Mouse (Mus musculus) left cerebral cortex, adult 8-10 months (tissue): Measurements from ENCODE around the gene Gna13. TPM values are rescaled to one million over a fixed set of nuclear protein-coding genes. Genes with fewer than 3 reads are reported as not detected.

Experiments used
- DNase-seq, 2 experiments: peaks; one replicate each; pipeline ENCODE4 v3.0.0; 2022; ENCODE audit warnings: low spot score in 2 of 2
- total RNA-seq, 4 experiments: library from RNA; stranded (reverse); gene quantifications; 2 replicates each; pipeline ENCODE4 v1.2.4; 2022

Gna13 gene
- total RNA-seq, 4 experiments from 2014 or later, result 51.9 to 58.1 (median 54.0) TPM

DNA sequence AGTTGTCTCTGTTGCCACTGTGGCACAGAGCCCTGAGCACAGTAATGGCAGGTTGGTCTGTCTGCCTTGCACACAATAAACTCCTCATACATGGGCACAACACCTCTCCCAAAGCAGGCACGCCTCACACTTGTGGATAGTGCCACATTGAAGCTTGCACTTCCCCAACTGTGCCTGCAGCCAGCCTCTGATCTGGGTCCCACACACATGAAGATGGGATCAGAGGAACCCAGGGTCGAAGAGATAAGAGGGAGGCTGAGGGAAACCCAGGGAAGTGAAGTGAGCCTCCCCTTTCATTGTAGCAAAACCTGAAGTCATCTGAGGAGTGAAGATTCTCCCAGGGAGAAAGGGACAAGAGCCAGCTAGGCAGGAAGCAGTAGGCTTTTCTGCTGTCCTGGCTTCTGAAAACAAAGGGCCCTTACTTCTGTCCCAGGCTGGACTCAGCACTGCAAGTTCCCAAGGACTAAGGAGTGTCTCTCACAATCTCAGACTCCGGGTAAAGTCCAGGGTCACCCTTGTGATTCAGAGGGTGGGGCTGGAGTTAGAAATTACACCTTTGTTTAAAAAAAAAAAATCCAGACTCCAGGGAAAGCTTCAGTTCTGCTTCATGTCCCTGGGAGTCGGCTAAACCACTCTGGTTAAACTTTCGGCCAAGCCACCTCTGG, 12.8 kb upstream of the Gna13 start:
- DNase-seq, result no peak

DNA sequence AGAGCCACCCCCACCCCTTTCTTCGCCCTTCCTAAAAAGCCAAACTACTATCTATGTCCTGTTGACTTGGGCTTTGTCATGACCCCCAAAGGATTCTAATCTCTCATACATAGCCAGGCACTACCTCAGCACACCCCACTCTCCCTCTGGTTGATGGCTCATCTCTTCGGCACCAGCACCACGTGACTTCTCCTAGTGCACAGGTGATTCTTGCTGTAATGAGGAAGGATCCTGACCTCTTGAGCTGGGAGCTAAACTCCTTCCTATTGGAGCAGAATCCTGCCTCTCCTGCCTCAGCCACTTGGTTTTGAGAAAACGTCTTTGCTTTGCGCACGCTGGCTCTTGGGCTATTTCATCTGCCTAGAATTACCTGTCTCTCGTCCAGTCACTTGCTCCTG, 12.3 kb upstream of the Gna13 start:
- DNase-seq, result no peak

DNA sequence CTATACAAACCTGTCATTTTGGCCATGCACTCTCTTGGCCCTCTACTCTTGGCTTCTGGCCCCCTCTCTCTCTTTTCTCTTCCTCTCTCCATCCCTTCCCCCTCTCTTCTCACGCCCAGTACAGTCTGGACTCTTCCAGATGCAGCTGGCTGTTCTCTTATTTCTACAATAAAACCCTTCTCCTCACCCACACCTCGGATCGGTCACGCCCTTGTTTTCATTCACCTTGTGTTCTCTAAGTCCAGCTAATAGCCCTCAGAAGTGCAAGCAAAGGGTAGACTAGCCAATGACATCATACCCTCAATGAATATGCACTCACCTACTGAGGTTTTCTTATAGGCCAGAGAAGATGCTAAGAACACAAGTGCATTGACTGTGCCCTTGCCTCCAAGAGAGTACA, 11.1 kb upstream of the Gna13 start:
- DNase-seq, result no peak

DNA sequence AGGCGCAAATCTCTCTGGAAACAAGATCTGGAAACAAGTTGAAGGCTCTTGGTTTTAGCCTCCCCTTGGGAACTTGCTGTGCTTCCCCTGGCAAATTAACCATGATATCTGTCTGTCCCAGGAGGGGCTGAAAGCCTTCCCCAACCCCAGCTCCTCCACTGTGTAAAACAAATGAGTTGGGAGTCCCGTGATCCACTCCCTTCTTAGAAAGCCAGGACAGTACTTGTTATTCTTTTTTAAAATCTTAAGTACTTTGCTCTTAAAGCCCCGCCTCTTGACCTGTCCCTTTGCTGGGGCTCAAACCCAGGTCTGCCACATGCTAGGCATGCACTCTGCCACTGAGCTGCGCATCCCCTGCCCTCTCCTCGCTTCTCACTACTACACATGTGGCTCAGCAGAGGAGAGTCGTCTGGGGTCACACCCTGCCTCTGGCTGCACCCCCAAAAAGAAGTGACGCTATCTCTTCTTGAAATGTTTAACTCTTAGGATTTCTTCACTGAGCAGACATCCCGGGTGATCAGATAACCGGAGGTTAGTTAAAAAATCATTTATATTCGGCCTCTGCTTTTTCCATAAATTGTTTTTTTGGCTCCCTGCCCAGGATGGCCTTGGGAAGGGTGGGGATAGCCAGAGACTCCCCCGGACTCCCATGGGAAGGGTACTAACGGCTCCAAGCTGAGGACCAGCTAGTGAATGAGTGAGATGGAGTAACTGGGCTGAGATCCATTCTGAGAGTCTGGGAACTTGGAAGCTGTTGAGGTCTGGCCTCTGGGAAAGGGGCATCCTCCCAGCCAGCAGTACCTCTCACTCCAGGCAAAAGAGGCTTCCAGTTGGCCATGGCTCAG, 9.0 kb upstream of the Gna13 start:
- no peak for DNase-seq

DNA sequence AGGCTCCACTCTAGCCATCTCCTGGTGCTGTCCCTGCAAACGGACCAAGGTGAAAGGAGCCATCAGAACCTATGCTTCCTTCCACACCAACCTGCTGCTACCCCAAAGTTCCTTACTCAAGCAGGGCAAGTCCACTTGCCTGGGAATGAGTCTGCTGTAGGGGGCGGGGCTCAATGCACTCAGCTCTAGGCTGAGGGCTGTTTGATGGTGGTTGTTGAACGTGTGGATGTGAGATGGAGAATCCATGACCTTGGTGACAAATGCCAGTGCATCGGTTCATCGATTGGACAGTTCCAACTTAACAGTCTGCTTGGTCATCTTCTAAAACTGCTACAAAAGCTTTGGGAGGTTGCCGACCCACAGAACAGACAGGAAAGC, 8.4 kb upstream of the Gna13 start:
- DNase-seq, result no peak

DNA sequence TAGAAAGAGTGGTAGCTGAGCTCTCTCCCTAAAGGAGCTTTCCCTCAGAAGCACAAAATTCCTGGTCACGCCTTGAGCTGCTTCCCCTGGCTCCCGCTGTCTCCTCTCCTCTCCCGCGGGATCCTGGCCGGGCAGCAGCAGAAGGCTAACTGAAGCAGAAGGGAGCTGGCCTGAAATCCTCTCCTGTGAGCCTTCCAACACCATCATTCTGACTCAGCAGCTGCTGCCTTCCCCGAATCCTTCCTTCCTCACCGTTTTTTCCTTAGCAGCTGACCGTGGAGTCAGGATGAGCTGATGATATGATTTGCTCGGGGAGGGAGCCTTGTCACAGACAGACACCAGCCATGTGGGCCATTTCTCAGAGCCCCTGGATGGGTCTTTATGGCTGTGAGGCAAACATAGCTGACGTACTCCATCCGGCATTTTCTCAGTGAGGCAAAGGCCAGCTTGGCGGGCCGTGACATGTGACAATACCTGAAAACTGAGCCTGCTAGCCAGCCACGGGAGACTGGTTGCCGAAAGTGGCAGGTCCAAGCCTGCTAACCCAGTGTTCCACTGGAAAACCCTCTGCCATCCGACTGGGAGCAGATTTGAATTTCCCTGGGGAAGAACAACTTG, 6.8 kb upstream of the Gna13 start:
- DNase-seq, result no peak

DNA sequence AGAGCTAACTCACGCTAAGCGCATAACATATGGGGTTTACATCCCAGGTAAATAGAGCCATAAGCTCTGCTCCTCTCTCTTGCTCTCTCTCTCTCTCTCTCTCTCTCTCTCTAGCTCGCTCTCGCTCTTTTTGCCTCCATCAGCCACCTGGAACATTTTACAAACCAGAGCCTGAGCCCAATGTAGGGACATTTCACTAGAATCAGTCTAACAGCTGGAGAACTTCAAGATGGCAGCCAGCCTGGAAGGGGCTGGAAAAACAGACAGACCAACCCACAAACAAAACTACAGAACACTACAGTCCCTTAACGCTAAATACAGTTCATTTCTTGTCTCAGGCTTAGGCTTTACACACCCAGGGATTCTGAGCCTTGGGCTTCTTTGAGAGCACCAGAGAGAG, 5.5 kb upstream of the Gna13 start:
- no peak for DNase-seq

DNA sequence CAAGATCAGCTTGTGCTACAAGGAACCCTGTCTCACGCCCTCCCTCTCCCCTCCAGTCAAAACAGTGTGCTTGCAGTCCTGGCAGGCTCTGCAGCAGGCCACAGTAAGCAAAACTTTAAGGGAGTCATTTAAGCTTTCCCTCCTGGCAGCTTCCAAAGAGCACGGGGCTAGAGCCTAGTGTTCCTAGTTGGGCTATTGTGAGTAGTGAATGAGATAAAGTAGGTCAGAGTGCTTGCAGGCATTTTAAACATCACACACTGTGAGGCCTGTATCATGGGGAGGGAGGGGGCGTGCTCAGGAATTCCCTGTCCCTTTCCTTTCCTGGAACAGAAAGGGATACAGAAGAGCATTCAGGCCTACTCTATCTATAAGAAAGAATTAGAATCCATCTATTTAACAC, 4.1 kb upstream of the Gna13 start:
- peak in 1 of 2 experiments; percentile 62 for DNase-seq

DNA sequence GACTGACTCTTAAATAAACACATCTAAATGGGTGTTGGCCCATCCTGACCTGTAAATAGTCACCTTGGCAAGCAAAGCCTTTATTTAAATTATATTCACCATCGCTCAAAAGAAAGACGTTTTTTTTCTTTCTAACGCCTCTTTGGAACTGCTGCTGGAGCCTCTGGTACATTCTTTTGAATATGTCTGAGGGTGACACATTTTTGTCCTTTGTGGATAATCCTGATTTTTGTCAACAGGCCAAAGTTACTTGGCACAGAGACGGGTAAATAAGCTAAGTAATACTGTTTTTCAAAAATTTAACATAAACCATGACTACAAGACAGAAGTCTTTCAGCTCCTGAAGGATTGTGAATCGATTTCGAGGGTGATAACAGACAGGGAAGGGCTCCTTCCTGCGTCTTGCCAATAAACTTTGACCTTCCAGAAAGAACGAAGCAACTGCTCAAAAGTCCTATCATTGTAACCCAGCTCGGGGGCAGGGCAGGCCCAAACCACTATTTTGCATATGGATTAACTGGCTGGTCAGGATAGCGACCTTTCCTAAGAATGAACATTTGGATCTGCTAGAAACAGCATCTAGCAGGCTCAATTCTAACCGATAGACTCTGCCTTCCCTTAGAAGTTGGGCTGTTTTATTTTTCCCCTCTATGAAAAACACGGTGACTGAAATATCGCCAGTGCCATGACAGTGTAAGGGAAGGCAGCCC, 3.4 kb upstream of the Gna13 start:
- no peak for DNase-seq

DNA sequence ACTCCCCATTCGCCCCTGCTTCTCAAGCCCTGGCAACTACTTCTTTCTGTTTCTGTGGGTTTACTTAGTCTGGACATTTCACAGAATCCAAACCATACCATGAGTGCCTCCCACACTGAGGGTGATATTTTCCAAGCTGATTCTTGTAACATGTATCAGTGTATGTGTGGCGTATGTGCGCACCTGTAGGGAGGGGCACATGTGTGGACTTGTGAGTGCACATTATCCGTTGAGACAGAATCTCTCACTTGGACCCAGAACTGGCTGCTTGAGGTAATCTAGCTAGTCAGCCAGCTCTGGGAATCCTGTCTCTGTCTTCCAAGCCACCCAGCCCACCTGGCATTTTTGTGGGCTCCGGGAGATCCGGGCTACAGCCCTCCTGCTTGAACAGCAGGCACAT, 2.5 kb upstream of the Gna13 start:
- no peak for DNase-seq

DNA sequence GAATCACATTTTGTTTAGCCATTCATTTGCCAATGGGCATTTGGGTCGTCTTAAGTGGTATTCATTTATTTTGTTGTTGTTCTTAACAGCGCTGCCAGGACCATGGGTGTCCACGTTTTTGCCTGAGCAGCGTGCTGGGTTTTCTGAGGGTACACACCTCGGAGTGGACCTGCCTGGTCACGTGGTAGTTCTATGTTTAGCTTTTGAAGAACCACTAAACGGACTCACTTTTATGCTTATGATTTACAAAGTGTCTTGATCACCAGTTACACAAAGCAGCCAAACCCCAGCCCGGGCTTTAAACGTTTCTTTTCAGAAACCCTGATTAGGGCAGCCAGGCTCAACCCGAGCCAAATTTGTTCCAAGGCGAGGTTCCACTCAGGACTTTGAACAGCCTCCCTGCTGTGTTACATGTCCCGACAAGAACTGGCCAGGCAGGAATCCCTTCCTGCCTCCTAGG, 2.0 kb upstream of the Gna13 start:
- DNase-seq, result peak in 1 of 2 experiments; percentile 48

DNA sequence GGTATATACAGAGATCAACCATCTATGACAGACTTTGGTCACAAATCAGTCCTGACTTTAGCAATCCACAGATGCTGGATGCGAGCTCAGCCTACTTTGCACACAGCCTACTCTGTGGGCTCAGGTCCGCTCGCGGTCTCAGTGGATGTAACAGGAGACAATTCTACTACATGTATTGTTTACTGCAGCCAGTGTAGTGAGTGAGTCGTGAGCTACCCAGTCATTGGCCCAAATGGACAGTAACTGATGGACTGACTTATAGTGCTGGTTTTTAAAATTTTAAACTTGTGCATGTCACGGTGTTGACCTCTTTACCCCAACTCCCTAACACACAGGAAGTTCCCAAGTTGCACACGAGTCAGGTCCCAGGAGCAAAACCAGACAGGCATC, 1.4 kb upstream of the Gna13 start:
- no peak for DNase-seq

DNA sequence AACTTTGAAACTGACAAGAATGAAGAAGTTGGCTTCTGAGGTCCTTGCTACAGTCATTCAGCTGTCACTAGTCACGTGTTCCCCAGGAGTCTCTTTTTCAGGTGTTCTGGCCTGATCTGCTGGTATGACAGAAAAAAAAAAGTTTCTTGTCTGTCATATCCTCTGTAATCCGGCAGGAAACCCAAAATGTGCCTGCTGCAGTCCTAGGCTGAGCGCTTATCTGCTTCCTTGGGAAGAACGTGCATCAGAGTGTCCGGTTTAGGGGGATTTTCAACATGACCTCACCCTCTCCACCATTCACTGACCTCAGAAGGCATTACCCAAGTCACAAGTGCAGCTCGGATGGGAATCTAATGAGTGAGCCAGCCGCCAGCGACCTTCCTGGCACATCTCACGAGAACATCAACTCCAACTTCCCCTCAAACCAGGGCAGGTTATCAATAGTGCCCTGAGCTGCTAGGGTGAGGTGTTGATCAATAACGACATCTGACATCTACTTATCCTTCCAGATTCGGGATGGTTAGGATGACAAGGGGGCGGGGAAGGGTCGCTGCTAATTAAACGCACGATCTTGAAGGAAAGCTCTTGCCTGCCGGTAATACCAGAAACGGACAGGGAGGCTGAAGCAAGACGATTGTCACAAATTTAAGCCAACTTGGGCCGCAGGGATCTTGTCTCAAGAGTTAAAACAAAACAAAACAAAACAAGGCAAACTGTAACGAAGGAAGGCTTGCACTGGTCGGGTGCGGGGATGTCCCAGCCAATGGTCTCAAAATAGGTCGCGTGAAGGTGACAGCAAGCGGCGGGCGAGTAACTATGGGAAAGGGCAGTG, 784 bp upstream of the Gna13 start:
- no peak for DNase-seq

DNA sequence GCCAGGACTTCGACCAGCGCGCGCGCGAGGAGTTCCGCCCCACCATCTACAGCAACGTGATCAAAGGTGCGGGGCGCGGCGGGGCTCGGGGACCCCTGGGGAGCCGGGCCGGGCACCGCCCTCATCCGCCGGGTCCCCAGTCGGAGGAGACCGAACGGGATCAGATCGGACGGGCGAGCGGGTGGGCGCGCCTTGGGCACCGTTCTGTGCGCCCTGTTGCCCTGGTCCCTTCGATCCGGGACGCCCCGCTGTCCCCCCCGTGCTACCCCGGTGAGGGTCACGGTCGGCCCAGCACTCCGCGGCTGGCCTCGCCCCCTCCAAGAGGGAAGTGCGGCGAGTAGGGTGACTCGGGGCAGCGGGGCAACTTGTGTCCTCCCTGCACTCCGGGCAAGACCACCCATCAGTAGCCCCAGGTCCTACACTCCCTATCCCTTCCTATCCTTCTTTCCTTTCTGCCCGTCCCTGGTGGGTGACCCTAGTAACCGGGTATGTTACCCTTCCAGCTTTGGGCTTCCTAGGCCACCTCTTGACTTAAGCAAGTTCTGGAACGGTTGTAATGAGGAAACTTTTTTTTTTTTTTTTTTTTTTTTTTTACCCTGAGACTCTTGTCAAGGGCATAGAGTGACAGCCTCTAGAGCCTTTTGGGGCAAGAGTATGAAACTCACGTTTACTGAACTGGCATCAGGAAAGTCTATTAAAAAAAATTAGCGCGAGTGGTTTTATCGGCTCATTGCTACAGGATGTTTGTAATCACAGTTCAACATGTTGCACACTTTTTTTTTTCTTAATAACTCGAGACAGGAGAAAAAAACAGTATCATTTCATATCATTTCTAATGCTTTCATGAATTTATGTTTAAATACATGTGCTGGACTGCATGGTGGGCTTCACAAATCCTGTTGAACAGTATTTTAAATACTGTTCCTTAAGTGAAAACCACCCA, 831 bp downstream of the Gna13 start:
- DNase-seq, result no peak

DNA sequence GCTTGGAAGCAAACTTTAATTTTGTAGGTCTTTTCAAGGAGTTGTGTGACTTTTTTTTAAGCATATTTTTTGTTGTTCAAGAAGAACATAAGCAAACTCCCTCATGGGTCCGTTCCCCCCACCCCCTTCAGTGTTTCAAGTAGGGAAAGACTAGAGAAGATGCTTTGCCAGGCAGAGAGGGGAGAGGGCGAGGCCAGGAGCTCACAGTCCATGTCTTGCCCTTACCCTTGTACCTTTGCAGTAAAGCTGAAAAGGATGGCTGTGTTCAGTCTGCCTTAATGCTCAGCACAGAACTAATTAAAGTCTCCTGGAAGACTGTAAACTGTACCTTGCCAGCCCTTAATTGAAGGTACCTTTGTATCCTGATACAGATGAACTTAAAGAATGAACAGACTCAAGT, 1.7 kb downstream of the Gna13 start:
- no peak for DNase-seq

DNA sequence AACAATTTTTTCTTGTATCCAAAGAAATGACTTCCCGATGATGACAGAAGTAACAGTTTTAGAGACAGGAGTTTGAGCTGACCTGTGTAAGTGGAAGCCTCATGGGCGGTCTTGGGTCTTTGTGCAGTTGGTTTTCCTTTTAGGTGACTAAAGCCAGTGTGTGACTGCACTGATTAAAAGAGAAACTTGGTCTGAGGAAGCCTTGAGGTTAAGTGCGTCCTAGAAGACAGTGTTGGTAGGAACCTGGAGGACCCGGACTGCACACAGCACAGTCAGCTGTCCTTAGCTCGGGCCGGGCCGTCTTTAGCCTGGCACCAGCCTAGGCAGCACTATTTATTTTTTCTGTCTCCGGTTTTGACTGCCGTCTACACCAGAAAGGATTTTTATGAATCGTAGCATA, 2.2 kb downstream of the Gna13 start:
- DNase-seq, result no peak

DNA sequence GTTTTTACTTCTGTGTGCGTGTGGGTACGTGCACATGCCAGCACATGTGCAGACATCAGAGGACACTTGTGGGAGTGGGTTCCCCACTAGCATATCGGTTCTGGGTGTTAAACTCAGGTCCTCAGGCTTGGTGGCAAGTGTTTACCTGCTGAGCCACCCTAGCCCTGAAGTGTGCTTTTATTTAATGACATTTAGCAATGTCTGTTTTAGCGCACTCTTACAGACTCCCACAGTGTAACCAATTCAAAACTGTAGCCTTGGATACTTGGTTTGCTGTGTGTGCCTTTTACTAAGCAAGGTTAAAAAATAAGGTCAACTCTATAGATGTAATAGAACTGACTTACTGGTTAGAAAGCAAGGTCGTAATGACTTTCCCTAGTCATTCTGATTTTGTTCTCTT, 3.2 kb downstream of the Gna13 start:
- DNase-seq, result no peak

DNA sequence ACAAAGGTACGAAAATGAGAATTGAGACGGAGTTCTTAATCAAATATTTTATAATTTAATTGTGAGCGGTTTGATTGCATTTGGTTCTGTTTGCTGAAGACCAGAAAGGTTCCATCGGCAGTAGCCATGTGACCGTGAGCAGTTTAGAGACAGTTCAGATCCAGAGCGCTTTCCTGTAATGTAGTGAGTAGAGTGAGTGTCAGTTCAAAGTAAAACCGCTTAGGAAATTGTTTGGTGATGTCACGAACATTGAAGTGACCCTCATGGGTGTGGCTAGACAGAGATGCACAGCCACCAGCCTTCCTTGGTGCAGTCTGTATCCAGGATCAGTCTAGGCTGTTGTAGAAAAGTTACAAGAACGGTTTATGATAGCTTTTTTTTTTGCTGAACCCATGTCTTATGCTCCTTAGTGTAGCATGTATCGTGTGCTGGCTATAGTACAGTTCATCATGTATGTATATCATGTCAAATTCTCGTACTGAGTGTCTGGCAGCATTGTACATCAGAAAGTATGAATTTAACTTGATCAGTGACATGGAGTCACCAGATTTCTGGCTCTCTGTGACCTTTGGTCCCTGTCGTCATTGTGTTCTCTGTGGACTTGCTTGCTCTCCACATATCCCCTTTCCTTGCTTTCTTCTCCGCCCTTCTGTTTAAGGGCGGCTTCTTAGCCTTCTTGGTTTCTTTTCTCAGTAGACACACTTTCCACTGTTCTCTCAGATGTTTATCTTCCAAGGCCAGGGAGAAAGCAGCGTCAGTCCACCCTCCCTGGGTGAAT, 4.4 kb downstream of the Gna13 start:
- DNase-seq, result no peak

DNA sequence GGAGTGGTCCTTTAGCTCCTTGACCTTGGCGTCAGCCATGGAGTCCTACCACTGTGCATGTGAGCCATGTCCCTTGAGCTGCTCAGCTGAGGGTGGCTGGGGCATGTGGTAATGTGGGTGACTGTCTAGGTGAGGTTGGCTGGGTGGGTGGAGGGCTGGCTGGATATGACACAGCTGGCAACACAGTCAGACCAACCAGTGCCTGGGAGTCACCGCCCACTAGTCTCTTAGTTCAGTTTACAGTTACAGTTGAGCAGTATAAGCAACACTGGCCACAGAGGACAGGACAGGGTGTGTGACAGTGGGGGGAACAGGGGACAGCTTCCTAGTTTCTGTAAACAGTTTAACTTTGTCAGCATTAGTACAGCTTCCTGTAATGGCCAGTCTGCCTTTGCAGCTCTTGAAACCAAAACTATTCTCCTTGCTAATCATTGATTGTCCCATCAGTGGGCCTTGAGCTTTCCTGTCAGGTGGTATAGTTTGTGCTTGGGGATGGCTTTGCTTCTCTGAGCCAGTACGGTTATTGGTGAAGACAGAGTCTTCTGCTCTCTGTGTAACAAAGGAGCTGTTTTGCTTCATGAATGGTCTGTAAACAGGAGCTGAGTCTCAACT, 6.5 kb downstream of the Gna13 start:
- no peak for DNase-seq
